Mouse (Mus musculus): ENCODE measurements around the gene Tspyl2. TPM values are rescaled to one million over a fixed set of nuclear protein-coding genes. Genes with fewer than 3 reads are reported as not detected.
"Not testable (repeated sequence)": the region's sequence is repeated elsewhere in the genome, so short reads cannot be mapped to it uniquely, and the experiment has no call there.

Tspyl2 gene
- total RNA-seq (2021), result 10 to 100 TPM; 24.4 to 31.1 TPM
- long read RNA-seq, experiment 1, partial matches to known transcripts, result 3 of 12 reads
- long read RNA-seq, experiment 1, other reads (novel, unspliced or antisense), result 5 of 12 reads
- long read RNA-seq, experiment 2, transcript Tspyl2-201 (7 exons, 2,696 nt), result major isoform, 6 of 15 reads
- long read RNA-seq, experiment 2, partial matches to known transcripts, result 2 of 15 reads
- long read RNA-seq, experiment 2, other reads (novel, unspliced or antisense), result 7 of 15 reads

DNA sequence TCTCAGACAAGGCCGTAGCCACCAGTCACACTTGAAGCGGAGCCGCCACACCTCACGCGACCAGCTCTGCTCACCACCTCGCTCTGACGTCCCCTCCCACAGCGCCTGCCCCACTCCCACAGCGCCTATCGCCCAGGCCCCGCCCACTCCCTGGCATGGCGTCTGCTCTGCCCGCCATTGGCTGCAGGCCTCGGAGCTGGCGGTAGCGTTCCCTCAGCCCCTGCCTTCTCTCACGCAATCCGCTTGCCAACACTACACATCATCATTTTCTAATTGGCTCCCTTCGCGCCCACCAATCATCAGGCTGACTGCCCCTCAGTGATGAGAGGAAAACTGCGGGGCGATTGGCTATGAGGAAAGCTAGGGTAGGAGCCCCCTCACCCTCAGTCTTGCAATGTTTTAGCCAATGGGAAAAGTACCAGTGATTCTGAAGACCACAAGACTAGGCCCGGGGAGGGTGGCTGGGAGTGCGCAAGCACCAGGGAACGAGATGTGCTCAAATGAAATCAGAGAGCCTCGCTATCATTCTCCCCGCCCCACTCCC is at the start of gene Tspyl2:
TSS of gene Tspyl2 (minus strand) at position 68 of the 544 bp plus-strand sequence.
- peak; percentile 94 for DNase-seq

- peak; percentile 47 for DNase-seq
Observed at GRCm38 (mm10) chrX:152368397-152369273, 26.4 kb upstream of the Tspyl2 start, which contains the start of gene Gpr173. Gene Gpr173, minus strand, starts transcription at chrX:152368704.

DNA sequence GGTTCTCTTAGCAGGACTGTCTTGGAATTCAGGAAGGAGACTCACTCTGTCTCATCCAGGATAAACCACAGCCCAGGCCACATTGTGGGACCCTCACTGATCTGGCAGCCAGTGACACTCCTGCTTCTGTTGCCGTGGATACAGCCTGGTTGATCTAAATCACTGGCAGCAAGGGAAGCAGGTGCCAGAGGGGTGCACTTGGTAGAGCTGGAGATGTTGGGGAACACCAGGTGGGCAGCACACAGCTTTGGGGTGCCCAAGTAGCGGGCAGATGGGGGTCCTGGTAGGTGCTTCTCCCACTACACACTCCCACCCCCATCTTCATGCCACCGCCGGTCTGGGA is 25.8 kb upstream of the Tspyl2 start:
- peak; percentile 1 for DNase-seq

- DNase-seq, result no peak
Observed at GRCm38 (mm10) chrX:152366418-152366817, 24.2 kb upstream of the Tspyl2 start.

DNA sequence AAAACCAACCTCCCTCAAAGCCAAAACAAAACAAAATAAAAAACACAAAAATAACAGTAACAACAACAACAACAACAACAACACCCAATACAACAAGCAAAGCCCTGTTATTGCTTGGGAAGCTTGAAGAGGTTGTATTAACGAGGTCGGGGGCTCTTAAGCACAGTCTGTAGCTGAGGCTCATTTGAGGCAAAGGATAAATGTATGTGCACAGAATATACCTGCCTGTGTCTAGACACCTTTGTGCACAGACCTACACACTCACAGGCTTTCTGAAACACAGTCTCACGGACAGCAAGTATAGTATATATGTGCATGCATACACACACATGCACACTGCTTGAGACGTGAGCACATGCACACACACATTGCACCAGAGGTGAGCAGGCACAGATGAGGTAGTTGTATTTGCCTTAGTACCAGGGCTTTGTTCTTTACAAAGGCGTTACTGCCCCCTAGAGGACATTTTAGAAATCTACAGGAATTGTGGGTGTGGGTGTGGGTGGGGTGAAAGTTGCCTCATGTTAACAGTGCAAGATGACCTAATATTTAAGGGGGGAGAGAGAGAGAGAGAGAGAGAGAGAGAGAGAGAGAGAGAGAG is 10.4 kb upstream of the Tspyl2 start:
- DNase-seq, result peak; percentile 18

DNA sequence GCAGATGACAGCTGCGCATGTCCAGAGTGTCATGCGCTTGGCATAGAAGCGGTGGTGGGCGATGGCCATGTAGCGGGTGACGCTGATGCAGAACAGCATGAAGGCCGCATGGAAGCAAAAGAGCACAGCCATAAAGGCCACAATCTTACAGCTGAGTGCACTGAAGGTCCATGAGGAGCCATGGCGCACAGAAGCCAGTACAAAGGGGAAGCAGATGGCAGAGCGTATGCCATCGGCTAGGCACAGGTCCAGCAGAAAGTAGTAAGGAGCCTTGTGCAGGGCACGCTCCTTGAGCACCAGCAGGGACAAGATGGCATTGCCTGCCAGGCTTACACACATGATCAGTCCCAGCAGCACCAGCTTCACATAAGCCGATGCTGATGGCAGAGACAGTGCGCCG is 4.8 kb upstream of the Tspyl2 start:
- no peak for DNase-seq

DNA sequence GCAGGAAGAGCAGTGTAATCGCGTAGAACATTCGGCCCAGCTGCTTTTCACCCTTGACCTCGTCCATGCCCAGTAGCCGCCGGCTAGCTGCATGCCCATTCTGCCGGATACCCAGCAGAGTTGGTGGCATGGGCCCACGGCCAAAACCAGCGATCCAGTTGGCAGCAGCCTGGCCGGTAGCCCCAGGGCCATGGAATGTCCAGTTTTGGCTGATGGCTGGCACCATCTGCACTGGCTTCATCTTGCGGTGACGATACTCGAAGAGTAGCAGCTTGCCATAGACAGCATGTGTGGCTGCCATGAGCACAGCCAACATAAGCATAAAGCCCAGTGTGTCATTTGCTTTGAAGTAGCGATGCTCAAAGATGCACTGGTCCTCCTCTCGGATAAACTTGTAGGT is 4.4 kb upstream of the Tspyl2 start:
- DNase-seq, result no peak

- DNase-seq, result no peak
Observed at GRCm38 (mm10) chrX:152342903-152343302, 678 bp upstream of the Tspyl2 start.

DNA sequence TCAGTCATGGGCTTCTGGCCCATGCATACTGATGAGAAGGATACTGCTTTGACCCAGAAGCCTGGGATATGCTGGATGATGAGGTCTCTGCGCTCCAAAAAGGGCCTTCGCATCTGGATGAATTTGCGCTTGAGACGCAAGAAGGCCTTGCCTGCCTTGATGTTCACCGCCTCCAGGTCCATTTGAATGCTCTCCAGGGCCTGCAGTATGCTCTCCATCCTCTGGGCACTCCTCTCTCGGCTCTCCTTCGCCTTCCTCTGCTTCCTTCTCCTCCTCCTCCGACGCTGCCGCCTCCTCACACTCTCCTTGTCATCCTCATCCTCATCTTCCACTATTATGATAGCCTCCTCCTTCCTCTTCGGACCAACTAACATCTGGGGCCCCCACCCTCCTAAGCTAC is 729 bp downstream of the Tspyl2 start:
- no peak for DNase-seq

GRCm38 (mm10) chrX:152336546-152337332 is 5.5 kb downstream of the Tspyl2 start:
- peak; percentile 89 for DNase-seq

GRCm38 (mm10) chrX:152336123-152336522 is 6.1 kb downstream of the Tspyl2 start:
- not testable (repeated sequence) for DNase-seq

DNA sequence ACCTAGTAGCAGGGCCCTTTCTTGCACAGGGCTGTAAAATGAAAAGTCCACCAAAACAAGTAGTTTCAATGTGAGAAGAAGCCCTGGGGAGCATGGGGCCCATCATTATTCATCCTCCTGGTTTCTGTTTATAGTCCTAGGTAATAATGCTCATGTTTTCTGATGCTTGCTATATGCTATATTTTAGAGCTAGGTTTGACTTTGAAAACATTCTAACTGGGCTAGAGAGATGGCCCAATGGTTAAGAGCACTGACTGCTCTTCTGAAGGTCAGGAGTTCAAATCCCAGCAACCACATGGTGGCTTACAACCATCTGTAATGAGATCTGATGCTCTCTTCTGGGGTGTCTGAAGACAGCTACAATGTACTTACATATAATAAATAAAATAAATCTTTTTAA is 12.8 kb downstream of the Tspyl2 start:
- DNase-seq, result not testable (repeated sequence)

GRCm38 (mm10) chrX:152327689-152328052 is 14.6 kb downstream of the Tspyl2 start:
- no peak for DNase-seq

- DNase-seq, result peak; percentile 82
Observed at GRCm38 (mm10) chrX:152326996-152327688, 15.1 kb downstream of the Tspyl2 start, which contains the start of gene Kantr. Gene Kantr, minus strand, starts transcription at chrX:152327495.

- no peak for DNase-seq
Observed at GRCm38 (mm10) chrX:152323584-152323983, 18.6 kb downstream of the Tspyl2 start.

DNA sequence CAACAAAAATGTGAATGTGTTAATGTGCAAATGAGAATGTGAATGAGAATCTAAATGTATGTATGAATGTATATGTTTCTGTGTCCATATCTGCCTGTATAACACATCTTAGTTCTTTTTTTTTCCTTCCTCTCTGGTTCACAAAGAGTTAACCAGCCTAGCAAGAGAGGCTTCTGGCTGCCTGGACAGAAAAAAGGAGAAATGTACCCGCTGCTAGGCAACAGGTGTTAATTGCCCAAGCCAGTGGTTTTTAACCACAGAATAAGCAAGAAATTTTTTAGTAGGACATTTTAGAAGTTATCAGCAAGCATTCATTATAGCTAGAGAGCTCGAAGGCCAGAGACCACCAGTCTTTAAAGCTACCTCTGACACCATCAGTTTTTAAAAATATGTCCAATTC is 19.4 kb downstream of the Tspyl2 start:
- DNase-seq, result no peak

- no peak for DNase-seq
Observed at GRCm38 (mm10) chrX:152320535-152320934, 21.7 kb downstream of the Tspyl2 start.

GRCm38 (mm10) chrX:152307942-152308341 is 34.3 kb downstream of the Tspyl2 start:
- DNase-seq, result peak; percentile 42

- DNase-seq, result no peak
Observed at GRCm38 (mm10) chrX:152307371-152307770, 34.9 kb downstream of the Tspyl2 start.

- no peak for DNase-seq
Observed at GRCm38 (mm10) chrX:152306224-152306623, 36.0 kb downstream of the Tspyl2 start.

- not testable (repeated sequence) for DNase-seq
Observed at GRCm38 (mm10) chrX:152287026-152287425, 55.2 kb downstream of the Tspyl2 start.
